16 mouse cellular contexts compared by ENCODE assay signal in genomic region chr9:86869586-86870338, GRCm38 (mm10). TPM values are rescaled to one million over a fixed set of nuclear protein-coding genes. Genes with fewer than 3 reads are reported as not detected.
DNase-seq lines count a peak whose midpoint lies in the region; ATAC-seq and TF ChIP-seq lines count a peak whose summit lies in the region.
"Had no signal": no experiment of that assay in that cellular context is flagged by ENCODE, and none has a peak within 500 bp of the region (broad histone marks: within the 10 kb centered on the region; RNA-seq: fewer than 3 reads in every experiment).

No protein-coding gene starts in this region.

- H3K4me3 ChIP-seq in embryonic facial prominence, embryonic 14.5 days (ENCODE audit: low read depth, low read length) = no peak overlapping the region
- no peak overlapping the region for H3K4me3 ChIP-seq in embryonic facial prominence, embryonic 10.5 days
- H3K4me3 ChIP-seq in heart, postnatal 0 days (ENCODE audit: low read depth, low read length) = no peak overlapping the region
- H3K4me3 ChIP-seq in neural tube, embryonic 12.5 days = no peak overlapping the region
- no peak overlapping the region for H3K4me3 ChIP-seq in neural tube, embryonic 15.5 days (replicated peaks)
- H3K4me3 ChIP-seq: liver, embryonic 12.5 days; myocyte had no signal

- 0 out of 2 replicates have a peak, but pooled peaks have one; percentile 53 for ATAC-seq in embryonic facial prominence, embryonic 14.5 days (ENCODE audit: low read depth)
- ATAC-seq in heart, postnatal 0 days (ENCODE audit: insufficient read depth, low read depth) = no peak
- ATAC-seq in neural tube, embryonic 12.5 days (ENCODE audit: low FRiP score, low read depth) = 0 out of 2 replicates have a peak, but pooled peaks have one; percentile 25
- ATAC-seq in neural tube, embryonic 15.5 days (ENCODE audit: low FRiP score) = peak; percentile 57; the same call in 1 of the 2 replicates
- ATAC-seq: intestine, embryonic 16.5 days; liver, embryonic 12.5 days had no signal

- no peaks in the 10 kb centered on the region for H3K9me3 ChIP-seq in embryonic facial prominence, embryonic 14.5 days (ENCODE audit: control insufficient read depth, low read length)
- H3K9me3 ChIP-seq in embryonic facial prominence, embryonic 10.5 days = no peaks in the 10 kb centered on the region
- no peaks in the 10 kb centered on the region for H3K9me3 ChIP-seq in heart, postnatal 0 days (replicated peaks; ENCODE audit: control insufficient read depth, low read length)
- H3K9me3 ChIP-seq in neural tube, embryonic 12.5 days = no peaks in the 10 kb centered on the region
- no peaks in the 10 kb centered on the region for H3K9me3 ChIP-seq in neural tube, embryonic 15.5 days (replicated peaks)
- H3K9me3 ChIP-seq: liver, embryonic 12.5 days had no signal

- TF ChIP-seq CTCF in heart, postnatal 0 days (IDR thresholded peaks at IDR 0.05; ENCODE audit: low read depth) = no peak

- peak; percentile 4 for DNase-seq in embryonic facial prominence, embryonic 14.5 days (ENCODE audit: low spot score)
- DNase-seq in embryonic facial prominence, embryonic 10.5 days (ENCODE audit: low spot score) = no peak
- no peak for DNase-seq in heart, postnatal 0 days (ENCODE audit: low spot score)
- no peak for DNase-seq in heart, postnatal 4 days
- DNase-seq in neural tube, embryonic 10.5 days (ENCODE audit: extremely low spot score, low spot score) = no peak
- DNase-seq in gastrocnemius, adult 8-10 months (ENCODE audit: low spot score in 2 of 2) = no peak
- DNase-seq: cerebellum, adult 18-20 months; gastrocnemius, postnatal 36 days; kidney, postnatal 4 days; thymus, adult 2 months had no signal

- H3K9ac ChIP-seq in embryonic facial prominence, embryonic 14.5 days (ENCODE audit: low read depth, low read length) = no peak overlapping the region
- no peak overlapping the region for H3K9ac ChIP-seq in heart, postnatal 0 days (replicated peaks; ENCODE audit: low read depth, low read length)
- H3K9ac ChIP-seq in neural tube, embryonic 12.5 days = no peak overlapping the region
- H3K9ac ChIP-seq in neural tube, embryonic 15.5 days (replicated peaks) = no peak overlapping the region
- H3K9ac ChIP-seq: liver, embryonic 12.5 days had no signal

- H3K4me1 ChIP-seq in embryonic facial prominence, embryonic 14.5 days (ENCODE audit: control insufficient read depth, insufficient read depth, low read length) = no peaks in the 10 kb centered on the region
- H3K4me1 ChIP-seq in embryonic facial prominence, embryonic 10.5 days = no peaks in the 10 kb centered on the region
- no peaks in the 10 kb centered on the region for H3K4me1 ChIP-seq in heart, postnatal 0 days (ENCODE audit: control insufficient read depth, insufficient read depth)
- no peaks in the 10 kb centered on the region for H3K4me1 ChIP-seq in neural tube, embryonic 12.5 days
- H3K4me1 ChIP-seq in neural tube, embryonic 15.5 days = peaks cover 5% of the 10 kb centered on the region
- H3K4me1 ChIP-seq: liver, embryonic 12.5 days had no signal

- no peaks in the 10 kb centered on the region for H3K27me3 ChIP-seq in embryonic facial prominence, embryonic 14.5 days (replicated peaks; ENCODE audit: control insufficient read depth, insufficient read depth, low read length)
- H3K27me3 ChIP-seq in embryonic facial prominence, embryonic 10.5 days (replicated peaks; ENCODE audit: low read depth, poor library complexity, severe bottlenecking) = no peaks in the 10 kb centered on the region
- no peaks in the 10 kb centered on the region for H3K27me3 ChIP-seq in heart, postnatal 0 days (ENCODE audit: control insufficient read depth, insufficient read depth, low read length)
- no peaks in the 10 kb centered on the region for H3K27me3 ChIP-seq in neural tube, embryonic 12.5 days (replicated peaks)
- H3K27me3 ChIP-seq in neural tube, embryonic 15.5 days (replicated peaks) = no peaks in the 10 kb centered on the region
- H3K27me3 ChIP-seq: liver, embryonic 12.5 days had no signal

- no peaks in the 10 kb centered on the region for H3K36me3 ChIP-seq in embryonic facial prominence, embryonic 14.5 days (ENCODE audit: control insufficient read depth, insufficient read depth, low read length)
- H3K36me3 ChIP-seq in embryonic facial prominence, embryonic 10.5 days (replicated peaks) = no peaks in the 10 kb centered on the region
- no peaks in the 10 kb centered on the region for H3K36me3 ChIP-seq in heart, postnatal 0 days (replicated peaks; ENCODE audit: control insufficient read depth, insufficient read depth, low read length)
- no peaks in the 10 kb centered on the region for H3K36me3 ChIP-seq in neural tube, embryonic 12.5 days
- H3K36me3 ChIP-seq in neural tube, embryonic 15.5 days = no peaks in the 10 kb centered on the region
- H3K36me3 ChIP-seq: liver, embryonic 12.5 days had no signal

- H3K27ac ChIP-seq in embryonic facial prominence, embryonic 14.5 days (replicated peaks; ENCODE audit: low read depth, low read length) = no peak overlapping the region
- no peak overlapping the region for H3K27ac ChIP-seq in embryonic facial prominence, embryonic 10.5 days (replicated peaks)
- H3K27ac ChIP-seq in heart, postnatal 0 days (ENCODE audit: low read depth) = peak overlapping the region; percentile 33
- no peak overlapping the region for H3K27ac ChIP-seq in neural tube, embryonic 12.5 days
- H3K27ac ChIP-seq in neural tube, embryonic 15.5 days (replicated peaks) = no peak overlapping the region
- H3K27ac ChIP-seq: liver, embryonic 12.5 days had no signal

- TF ChIP-seq EP300 in heart, postnatal 0 days (IDR thresholded peaks at IDR 0.05; ENCODE audit: low read depth) = no peak

- no peak overlapping the region for H3K4me2 ChIP-seq in embryonic facial prominence, embryonic 14.5 days (ENCODE audit: low read depth, low read length)
- no peak overlapping the region for H3K4me2 ChIP-seq in heart, postnatal 0 days (ENCODE audit: low read depth, low read length)
- no peak overlapping the region for H3K4me2 ChIP-seq in neural tube, embryonic 12.5 days (replicated peaks)
- no peak overlapping the region for H3K4me2 ChIP-seq in neural tube, embryonic 15.5 days
- H3K4me2 ChIP-seq: liver, embryonic 12.5 days had no signal

- WGBS in embryonic facial prominence, embryonic 14.5 days = 55% methylated on average over 11 of the region's 11 CpGs
- 66% methylated on average over 11 of the region's 11 CpGs for WGBS in embryonic facial prominence, embryonic 10.5 days
- 34% methylated on average over 11 of the region's 11 CpGs for WGBS in heart, postnatal 0 days
- 73% methylated on average over 11 of the region's 11 CpGs for WGBS in neural tube, embryonic 12.5 days
- 56% methylated on average over 11 of the region's 11 CpGs for WGBS in neural tube, embryonic 15.5 days

RNA-seq across cellular contexts. Expression of gene Snap91, which starts 10.7 kb away (rescaled TPM):
- 9.5 and 10.7 TPM in 2 replicates for polyA plus RNA-seq in embryonic facial prominence, embryonic 14.5 days (2014; fragmentation: Nextera tagmentation; extraction: Ambion mirVana)
- 4.5 and 5.4 TPM in 2 replicates for polyA plus RNA-seq in embryonic facial prominence, embryonic 10.5 days (2016; fragmentation: Nextera tagmentation; extraction: Ambion mirVana)
- 55.3 and 66.3 TPM in 2 replicates for total RNA-seq in heart, postnatal 0 days (2014; rRNA removed; ENCODE audit: low replicate concordance)
- 45.0 and 47.1 TPM in 2 replicates for polyA plus RNA-seq in heart, postnatal 0 days (2015; fragmentation: Nextera tagmentation; extraction: Ambion mirVana)
- 100 to 1,000 TPM in 1 of 2 experiments, 10 to 100 TPM in 1; 94.6 to 105 TPM for total RNA-seq in heart, postnatal 4 days (2021)
- polyA plus RNA-seq in neural tube, embryonic 12.5 days (2016; fragmentation: Nextera tagmentation; extraction: Ambion mirVana) = 69.1 and 69.5 TPM in 2 replicates
- 164 and 185 TPM in 2 replicates for polyA plus RNA-seq in neural tube, embryonic 15.5 days (2015; fragmentation: Nextera tagmentation; extraction: Ambion mirVana)
- under 1 TPM; 0.24 to 0.56 (median 0.24) TPM for total RNA-seq in gastrocnemius, adult 8-10 months (2022)
- total RNA-seq: megakaryocyte, adult 5-6 weeks had no signal
- polyA plus RNA-seq: myocyte had no signal
